Mouse (Mus musculus): ENCODE data around the gene Gnao1.

- TF ChIP-seq CTCF (IDR thresholded peaks at IDR 0.05; ENCODE audit: insufficient read depth, low read depth, low read length), result no peak
- no peak for TF ChIP-seq POLR2A (IDR thresholded peaks at IDR 0.05; ENCODE audit: insufficient read depth, low read depth, low read length)
Measured at GRCm38 (mm10) chr8:93868486-93869221, 58.9 kb downstream of the Gnao1 start.

All from olfactory bulb, adult 2 months (tissue).